Mouse (Mus musculus): ENCODE measurements at regions not wholly inside any gene's neighbourhood (a gene's known extent, or its start where the extent isn't known, plus 50 kb on each side); places are given as distances from the start of the nearest gene placed in this dataset. TPM values are rescaled to one million over a fixed set of nuclear protein-coding genes. Genes with fewer than 3 reads are reported as not detected.

Small RNA genes in the stretch of these regions (microRNA-seq; reads per million reads assigned to microRNA genes)
- gene Gm22401 = not detected

Data from midbrain, embryonic 16.5 days (tissue).